Mouse (Mus musculus) neural tube, embryonic 13.5 days (tissue): ENCODE measurements around the gene Ncam2. TPM values are rescaled to one million over a fixed set of nuclear protein-coding genes. Genes with fewer than 3 reads are reported as not detected.
"Not testable (repeated sequence)": the region's sequence is repeated elsewhere in the genome, so short reads cannot be mapped to it uniquely, and the experiment has no call there.

Experiments used
- ATAC-seq: fragments of 200-750 bp; cut with Nextera tagmentation; 2 replicates; pipeline ENCODE4 v1.8.0; 2017; ENCODE audit warnings: low read depth, mild to moderate bottlenecking, moderate TSS enrichment, moderate library complexity
- H3K27ac ChIP-seq: fragments of 300-500 bp; sonication (generic); replicated peaks from 2 replicates; pipeline ENCODE4 v1.5.1; 2015; ENCODE audit warnings: moderate library complexity, mild to moderate bottlenecking, inconsistent platforms
- H3K27me3 ChIP-seq: fragments of 300-500 bp; sonication (generic); 2 replicates; pipeline ENCODE4 v1.6.1; 2015; ENCODE audit warnings: mild to moderate bottlenecking, inconsistent platforms
- H3K36me3 ChIP-seq: fragments of 300-500 bp; sonication (generic); 2 replicates; pipeline ENCODE4 v1.6.1; 2015; ENCODE audit warnings: mild to moderate bottlenecking, inconsistent platforms
- H3K4me1 ChIP-seq: fragments of 300-500 bp; sonication (generic); replicated peaks from 2 replicates; pipeline ENCODE4 v1.6.1; 2015; ENCODE audit warnings: inconsistent platforms
- H3K4me2 ChIP-seq: fragments of 300-500 bp; sonication (generic); 2 replicates; pipeline ENCODE4 v1.6.1; 2015; ENCODE audit warnings: inconsistent platforms, mild to moderate bottlenecking, moderate library complexity
- H3K4me3 ChIP-seq: fragments of 300-500 bp; sonication (generic); 2 replicates; pipeline ENCODE4 v1.5.1; 2015; ENCODE audit warnings: mild to moderate bottlenecking, inconsistent platforms
- H3K9ac ChIP-seq: fragments of 300-500 bp; sonication (generic); 2 replicates; pipeline ENCODE4 v1.6.1; 2015; ENCODE audit warnings: moderate library complexity, mild to moderate bottlenecking, inconsistent platforms
- H3K9me3 ChIP-seq: fragments of 300-500 bp; sonication (generic); 2 replicates; pipeline ENCODE4 v1.6.1; 2016; ENCODE audit warnings: inconsistent platforms
- WGBS: fragments of 180-500 bp; shearing (Covaris S2); methylation state at CpG from one replicate; pipeline ENCODE4 v1.1.7; 2015; 5-methylcytosine and 5-hydroxymethylcytosine counted together
- polyA plus RNA-seq: library from polyadenylated mRNA; unstranded; fragments of >200 nt; fragmentation: Nextera tagmentation; extraction: Ambion mirVana; gene quantifications from 2 replicates; pipeline ENCODE4 v1.2.1, GENCODE M21; 2015

Gene Ncam2
- polyA plus RNA-seq, 1 experiment from 2014 or later, result 23.1 TPM

DNA sequence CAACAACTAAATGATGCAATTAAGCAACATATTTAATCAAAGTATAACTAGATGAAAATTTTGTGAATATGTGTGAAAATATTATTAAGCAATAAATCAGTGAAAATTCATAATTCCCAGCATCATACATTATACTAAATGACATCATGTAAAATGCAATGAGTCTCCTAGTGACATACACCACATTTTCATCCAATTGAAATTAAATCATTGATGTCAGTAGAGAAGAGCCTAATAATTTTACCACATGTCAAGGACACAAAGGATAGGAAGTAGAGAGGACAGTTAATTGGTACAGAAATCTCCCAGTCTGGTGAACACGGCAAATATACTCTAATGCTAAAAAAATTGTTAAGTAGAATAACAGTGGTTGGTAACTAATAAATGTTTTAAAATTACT lies 118.5 kb downstream of the Ncam2 start:
- Histone ChIP-seq H3K36me3 (no peaks in the 10 kb centered on the region), H3K4me1 (no peaks in the 10 kb centered on the region), H3K27me3 (no peaks in the 10 kb centered on the region), H3K27ac (no peak overlapping the region), H3K4me2 (no peak overlapping the region), H3K9me3 (no peaks in the 10 kb centered on the region), H3K4me3 (no peak overlapping the region), H3K9ac (no peak overlapping the region)
- ATAC-seq, result no peak
- WGBS, result 71% methylated on average over 1 of the region's 1 CpGs

GRCm38 (mm10) chr16:81330539-81330938 lies 130.0 kb downstream of the Ncam2 start:
- Histone ChIP-seq H3K36me3 (no peaks in the 10 kb centered on the region), H3K9me3 (no peaks in the 10 kb centered on the region), H3K4me3 (no peak overlapping the region), H3K4me1 (no peaks in the 10 kb centered on the region), H3K4me2 (no peak overlapping the region), H3K27me3 (no peaks in the 10 kb centered on the region), H3K9ac (no peak overlapping the region), H3K27ac (no peak overlapping the region)
- 16% methylated on average over 2 of the region's 2 CpGs for WGBS
- no peak for ATAC-seq

DNA sequence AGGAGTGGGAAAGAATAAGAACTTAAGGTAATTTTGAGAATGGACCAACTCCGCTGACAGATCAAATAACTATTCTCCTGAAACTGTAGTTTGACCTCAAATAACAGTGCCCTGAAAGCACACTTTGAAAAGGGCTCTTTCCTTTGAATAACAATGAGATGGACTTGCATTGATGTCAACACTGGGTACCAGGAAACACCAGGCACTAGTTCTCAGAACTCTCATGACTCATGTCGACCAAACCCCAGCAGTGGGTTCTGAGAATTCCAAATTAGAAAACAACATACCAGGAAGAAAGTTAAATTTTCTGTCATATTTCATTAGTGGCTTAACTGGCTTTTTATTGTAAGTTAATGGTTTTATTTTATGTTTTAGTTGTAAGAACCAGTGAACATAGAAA lies 165.4 kb downstream of the Ncam2 start:
- H3K27me3 ChIP-seq, result no peaks in the 10 kb centered on the region
- 54% methylated on average over 2 of the region's 2 CpGs for WGBS
- no peaks in the 10 kb centered on the region for H3K4me1 ChIP-seq
- H3K9ac ChIP-seq, result no peak overlapping the region
- no peak overlapping the region for H3K4me2 ChIP-seq
- no peak for ATAC-seq
- H3K27ac ChIP-seq, result no peak overlapping the region
- no peak overlapping the region for H3K4me3 ChIP-seq
- no peaks in the 10 kb centered on the region; the same call in 1 of the 2 replicates for H3K9me3 ChIP-seq
- no peaks in the 10 kb centered on the region for H3K36me3 ChIP-seq

GRCm38 (mm10) chr16:81374234-81374633 lies 173.7 kb downstream of the Ncam2 start:
- no peaks in the 10 kb centered on the region for H3K4me1 ChIP-seq
- H3K4me2 ChIP-seq, result no peak overlapping the region
- H3K4me3 ChIP-seq, result no peak overlapping the region
- H3K9me3 ChIP-seq, result no peaks in the 10 kb centered on the region
- H3K36me3 ChIP-seq, result no peaks in the 10 kb centered on the region
- ATAC-seq, result no peak
- no peak overlapping the region for H3K9ac ChIP-seq
- H3K27me3 ChIP-seq, result no peaks in the 10 kb centered on the region
- H3K27ac ChIP-seq, result no peak overlapping the region
- 92% methylated on average over 8 of the region's 8 CpGs for WGBS

DNA sequence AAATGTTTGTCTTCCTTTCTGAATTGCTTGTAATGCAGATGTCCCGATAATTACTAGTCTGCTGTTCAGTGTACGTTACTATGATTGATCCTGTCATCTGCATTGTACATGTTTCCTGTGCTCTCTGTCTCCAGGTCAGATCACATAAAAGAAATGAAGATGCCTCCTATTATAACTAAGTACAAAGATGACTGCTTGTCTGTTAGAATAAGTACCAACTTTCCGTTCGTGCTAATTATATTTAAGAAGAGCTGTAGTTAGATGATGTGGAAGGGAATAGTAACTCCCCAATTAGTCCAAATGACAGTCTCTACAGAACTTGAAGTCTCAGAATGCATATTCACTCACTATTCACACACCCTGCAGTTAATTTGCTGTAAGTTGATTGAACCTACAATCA lies 179.9 kb downstream of the Ncam2 start:
- WGBS, result 86% methylated on average over 4 of the region's 4 CpGs
- H3K9me3 ChIP-seq, result no peaks in the 10 kb centered on the region
- no peak overlapping the region for H3K4me2 ChIP-seq
- H3K27ac ChIP-seq, result no peak overlapping the region
- no peak overlapping the region for H3K9ac ChIP-seq
- no peaks in the 10 kb centered on the region for H3K36me3 ChIP-seq
- no peaks in the 10 kb centered on the region for H3K4me1 ChIP-seq
- H3K4me3 ChIP-seq, result no peak overlapping the region
- ATAC-seq, result no peak
- H3K27me3 ChIP-seq, result no peaks in the 10 kb centered on the region

DNA sequence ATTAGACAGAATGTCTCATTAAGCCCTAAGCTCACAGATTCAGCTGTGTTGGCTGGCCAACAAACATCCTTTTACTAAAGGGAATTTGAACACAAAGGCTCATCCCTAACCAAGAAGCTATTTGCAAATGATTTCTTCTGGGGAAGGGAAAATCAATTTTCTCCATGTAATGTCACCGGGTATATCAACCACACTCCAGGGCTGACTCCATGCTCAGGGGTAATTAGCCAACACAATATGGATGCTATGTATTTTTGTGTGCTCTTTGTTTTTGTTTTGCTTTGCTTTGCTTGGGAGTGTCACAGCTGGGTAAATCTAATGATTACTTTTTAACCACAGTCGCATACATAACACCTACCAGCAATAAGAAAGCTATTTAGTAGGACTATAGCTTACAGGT lies 188.1 kb downstream of the Ncam2 start:
- Histone ChIP-seq H3K9ac (no peak overlapping the region), H3K4me3 (no peak overlapping the region), H3K27ac (peak overlapping the region; percentile 38; the same call in 1 of the 2 replicates), H3K4me1 (no peaks in the 10 kb centered on the region), H3K27me3 (no peaks in the 10 kb centered on the region), H3K4me2 (no peak overlapping the region), H3K36me3 (no peaks in the 10 kb centered on the region), H3K9me3 (no peaks in the 10 kb centered on the region)
- ATAC-seq, result 0 out of 2 replicates have a peak, but pooled peaks have one; percentile 32
- WGBS, result 38% methylated on average over 2 of the region's 2 CpGs

- 87% methylated on average over 7 of the region's 7 CpGs for WGBS
Observed at GRCm38 (mm10) chr16:81434559-81434958, 234.1 kb downstream of the Ncam2 start.

DNA sequence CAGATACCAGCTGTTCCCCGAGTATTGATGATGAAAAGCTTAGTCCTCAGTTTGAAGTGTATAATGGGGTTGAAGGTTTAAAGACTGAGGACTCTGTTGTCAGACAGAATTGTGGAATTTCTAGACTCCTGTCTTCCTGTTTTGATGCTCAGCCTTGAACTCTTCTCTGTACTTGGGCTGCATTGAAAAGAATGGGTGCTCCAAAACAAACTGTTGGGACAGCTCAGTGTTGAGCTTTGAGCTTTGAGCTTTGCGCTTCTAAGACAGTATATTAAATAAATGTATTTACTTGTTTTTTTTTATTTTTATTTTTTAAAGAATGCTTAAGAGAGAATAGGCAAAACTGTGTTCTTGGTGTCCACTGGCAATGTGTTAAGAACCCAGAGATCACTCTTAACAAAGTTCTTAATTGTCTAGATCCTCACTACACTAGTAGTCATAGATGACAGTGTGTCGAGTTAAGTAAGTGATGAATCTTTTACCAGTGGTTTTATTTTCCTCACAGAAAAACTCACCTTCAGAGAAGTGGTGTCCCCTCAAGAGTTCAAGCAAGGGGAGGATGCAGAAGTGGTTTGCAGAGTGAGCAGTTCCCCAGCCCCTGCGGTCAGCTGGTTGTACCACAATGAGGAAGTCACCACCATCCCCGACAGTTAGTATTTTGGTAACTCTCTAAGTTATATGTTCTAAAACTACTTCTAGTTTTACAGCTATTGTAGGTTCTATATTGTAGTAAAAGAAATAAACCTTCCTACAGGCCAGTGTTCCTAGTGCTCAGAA lies 236.8 kb downstream of the Ncam2 start:
- H3K4me3 ChIP-seq, result no peak overlapping the region
- H3K27me3 ChIP-seq, result no peaks in the 10 kb centered on the region
- no peak overlapping the region for H3K4me2 ChIP-seq
- no peaks in the 10 kb centered on the region for H3K4me1 ChIP-seq
- WGBS, result 88% methylated on average over 5 of the region's 5 CpGs
- H3K9ac ChIP-seq, result no peak overlapping the region
- peaks cover 6% of the 10 kb centered on the region; the same call in 1 of the 2 replicates for H3K36me3 ChIP-seq
- no peak for ATAC-seq
- no peak overlapping the region for H3K27ac ChIP-seq
- no peaks in the 10 kb centered on the region for H3K9me3 ChIP-seq

More at GRCm38 (mm10) chr16:81434559-81434958, 234.1 kb downstream of the Ncam2 start:
- H3K4me1 ChIP-seq, result no peaks in the 10 kb centered on the region
- H3K27me3 ChIP-seq, result no peaks in the 10 kb centered on the region
- no peaks in the 10 kb centered on the region for H3K9me3 ChIP-seq
- H3K9ac ChIP-seq, result no peak overlapping the region
- H3K27ac ChIP-seq, result no peak overlapping the region
- no peak overlapping the region for H3K4me2 ChIP-seq
- peaks cover 6% of the 10 kb centered on the region; the same call in 1 of the 2 replicates for H3K36me3 ChIP-seq
- H3K4me3 ChIP-seq, result no peak overlapping the region
- no peak for ATAC-seq

GRCm38 (mm10) chr16:81437868-81438249 lies 237.4 kb downstream of the Ncam2 start:
- Histone ChIP-seq H3K4me2 (no peak overlapping the region), H3K27me3 (no peaks in the 10 kb centered on the region), H3K9me3 (no peaks in the 10 kb centered on the region), H3K9ac (no peak overlapping the region), H3K4me1 (no peaks in the 10 kb centered on the region), H3K36me3 (peaks cover 6% of the 10 kb centered on the region; the same call in 1 of the 2 replicates), H3K27ac (no peak overlapping the region), H3K4me3 (no peak overlapping the region)
- no peak for ATAC-seq
- WGBS, result 90% methylated on average over 2 of the region's 2 CpGs

DNA sequence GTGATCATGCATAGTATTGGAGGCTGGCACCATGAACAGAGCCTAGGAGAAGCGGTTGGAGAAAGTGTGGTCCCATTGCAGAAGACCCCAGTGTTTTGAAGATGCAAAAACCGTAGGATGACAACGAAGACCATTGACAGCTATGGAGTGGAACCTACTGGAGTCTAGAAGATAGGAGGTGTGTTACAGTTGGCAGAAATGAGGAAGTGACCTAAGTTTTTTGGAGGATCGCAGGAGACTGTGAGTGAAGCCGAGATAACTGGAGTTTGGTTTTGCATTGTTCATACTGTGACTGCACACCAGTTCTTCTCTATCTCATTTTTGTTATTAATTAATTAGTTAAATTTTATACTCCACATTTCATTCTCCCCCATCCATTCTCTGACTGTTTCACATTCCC lies 250.4 kb downstream of the Ncam2 start:
- no peaks in the 10 kb centered on the region for H3K9me3 ChIP-seq
- H3K36me3 ChIP-seq, result no peaks in the 10 kb centered on the region
- 96% methylated on average over 5 of the region's 5 CpGs for WGBS
- H3K27ac ChIP-seq, result no peak overlapping the region
- no peaks in the 10 kb centered on the region for H3K27me3 ChIP-seq
- no peak overlapping the region for H3K9ac ChIP-seq
- H3K4me2 ChIP-seq, result no peak overlapping the region
- no peaks in the 10 kb centered on the region for H3K4me1 ChIP-seq
- H3K4me3 ChIP-seq, result no peak overlapping the region
- no peak for ATAC-seq

DNA sequence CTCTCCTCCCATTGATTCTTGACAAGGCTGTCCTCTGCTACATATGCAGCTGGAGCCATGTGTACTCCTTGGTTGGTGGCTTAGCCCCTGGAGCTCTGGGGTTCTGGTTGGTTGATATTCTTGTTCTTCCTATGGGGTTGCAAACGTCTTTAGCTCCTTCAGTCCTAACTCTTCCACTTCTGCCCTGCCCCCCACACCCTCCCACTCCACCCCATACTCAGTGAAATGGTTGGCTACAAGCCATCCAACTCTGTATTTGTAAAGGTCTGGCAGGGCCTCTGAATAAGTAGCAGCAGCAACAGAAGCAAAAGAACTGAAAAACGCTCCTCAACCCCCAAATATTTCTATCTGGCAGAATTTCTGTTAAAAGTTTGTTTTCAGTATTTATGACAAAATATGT lies 252.5 kb downstream of the Ncam2 start:
- H3K4me1 ChIP-seq, result no peaks in the 10 kb centered on the region
- no peak overlapping the region for H3K27ac ChIP-seq
- no peak overlapping the region for H3K4me2 ChIP-seq
- 72% methylated on average over 2 of the region's 2 CpGs for WGBS
- no peak overlapping the region for H3K4me3 ChIP-seq
- no peaks in the 10 kb centered on the region for H3K36me3 ChIP-seq
- ATAC-seq, result no peak
- H3K27me3 ChIP-seq, result no peaks in the 10 kb centered on the region
- no peaks in the 10 kb centered on the region for H3K9me3 ChIP-seq
- H3K9ac ChIP-seq, result no peak overlapping the region

DNA sequence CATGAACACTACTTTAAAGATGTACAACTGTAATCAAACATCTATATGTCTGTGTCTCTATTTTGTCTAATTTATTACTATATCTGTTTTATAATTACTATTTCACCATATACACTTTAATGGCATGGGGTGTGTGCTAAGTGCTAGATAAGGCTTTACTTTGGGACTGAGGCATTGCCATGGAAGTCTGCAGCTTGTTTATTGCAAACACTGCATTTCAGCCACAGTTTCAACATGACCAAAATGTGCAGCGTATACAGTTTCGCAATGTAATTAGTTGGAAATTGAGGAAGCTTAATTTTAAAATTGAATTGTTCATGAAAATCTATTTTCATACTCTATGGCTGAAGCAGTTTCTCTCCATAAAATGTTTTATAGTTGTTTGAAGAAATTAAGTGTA lies 254.0 kb downstream of the Ncam2 start:
- H3K9me3 ChIP-seq, result no peaks in the 10 kb centered on the region
- no peaks in the 10 kb centered on the region for H3K4me1 ChIP-seq
- H3K27ac ChIP-seq, result no peak overlapping the region
- H3K4me2 ChIP-seq, result no peak overlapping the region
- no peaks in the 10 kb centered on the region for H3K27me3 ChIP-seq
- WGBS, result 90% methylated on average over 2 of the region's 2 CpGs
- no peaks in the 10 kb centered on the region for H3K36me3 ChIP-seq
- no peak for ATAC-seq
- no peak overlapping the region for H3K9ac ChIP-seq
- no peak overlapping the region for H3K4me3 ChIP-seq

DNA sequence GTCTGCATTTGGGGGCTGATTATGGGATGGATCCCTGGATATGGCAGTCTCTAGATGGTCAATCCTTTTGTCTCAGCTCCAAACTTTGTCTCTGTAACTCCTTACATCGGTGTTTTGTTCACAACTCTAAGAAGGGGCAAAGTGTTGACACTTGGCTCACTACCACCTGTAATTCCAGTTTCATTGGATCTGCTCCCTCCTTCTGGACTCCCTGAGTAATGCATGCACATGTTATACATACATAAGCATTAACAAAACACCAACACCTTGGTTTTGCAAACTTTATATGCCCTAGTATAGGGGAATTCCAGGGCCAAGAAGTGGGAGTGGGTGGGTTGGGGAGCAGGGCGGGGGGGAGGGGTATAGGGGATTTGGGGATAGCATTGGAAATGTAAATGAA lies 262.2 kb downstream of the Ncam2 start:
- not testable (repeated sequence) for H3K27ac ChIP-seq, H3K36me3 ChIP-seq, ATAC-seq, H3K4me1 ChIP-seq, H3K4me3 ChIP-seq, H3K9me3 ChIP-seq, H3K27me3 ChIP-seq, H3K4me2 ChIP-seq, H3K9ac ChIP-seq
- WGBS, result 90% methylated on average over 2 of the region's 2 CpGs
